Mouse (Mus musculus) small intestine, adult 2 months (tissue): ENCODE measurements around the gene Rps6ka1.

Experiments
- CTCF ChIP-seq: fragments of 200-500 bp; IDR thresholded peaks from 2 replicates; pipeline ENCODE4 v1.5.1; 2012; ENCODE audit warnings: low read depth, mild to moderate bottlenecking, control low read depth, inconsistent platforms, low read length, moderate library complexity, mixed read lengths; ENCODE audit not compliant: insufficient replicate concordance, insufficient read length; ENCODE audit errors: extremely low read depth
- POLR2A ChIP-seq: fragments of 200-500 bp; IDR thresholded peaks from 2 replicates; pipeline ENCODE4 v1.6.1; 2012; ENCODE audit warnings: low read depth, mild to moderate bottlenecking, control low read depth, inconsistent platforms, low read length, moderate library complexity

DNA sequence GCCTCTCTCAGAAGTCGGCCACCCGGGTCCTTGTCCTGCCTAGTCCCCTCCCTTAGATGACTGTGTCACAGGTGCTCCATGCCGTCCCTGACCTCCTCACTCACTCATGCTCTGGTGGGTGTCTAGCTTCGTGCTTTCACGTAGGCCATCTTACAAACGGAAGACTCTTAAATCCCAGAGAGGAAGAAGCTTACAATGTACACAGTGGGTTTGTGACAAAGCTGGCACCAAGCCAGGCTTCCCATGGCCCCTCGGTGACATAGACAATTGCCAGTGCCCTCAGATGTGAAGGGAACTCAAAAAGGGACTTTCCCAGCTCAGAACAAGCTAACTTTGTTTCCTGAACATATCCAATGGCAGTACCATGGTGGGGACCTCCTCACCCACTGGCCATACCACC, 15.8 kb upstream of the Rps6ka1 start:
- TF ChIP-seq POLR2A (no peak), CTCF (no peak)
